Mouse (Mus musculus) liver, adult 2 months (tissue): ENCODE measurements at regions not wholly inside any gene's neighbourhood (a gene's known extent, or its start where the extent isn't known, plus 50 kb on each side); places are given as distances from the start of the nearest gene placed in this dataset.

Experiments
- CTCF ChIP-seq: fragments of 200-500 bp; IDR thresholded peaks from 2 replicates; pipeline ENCODE4 v1.5.1; 2011; ENCODE audit warnings: low read depth, low read length, control low read depth
- POLR2A ChIP-seq: fragments of 200-500 bp; IDR thresholded peaks from 2 replicates; pipeline ENCODE4 v1.6.1; 2011; ENCODE audit warnings: low read length, control low read depth; ENCODE audit not compliant: insufficient read depth; ENCODE audit errors: extremely low read depth

DNA sequence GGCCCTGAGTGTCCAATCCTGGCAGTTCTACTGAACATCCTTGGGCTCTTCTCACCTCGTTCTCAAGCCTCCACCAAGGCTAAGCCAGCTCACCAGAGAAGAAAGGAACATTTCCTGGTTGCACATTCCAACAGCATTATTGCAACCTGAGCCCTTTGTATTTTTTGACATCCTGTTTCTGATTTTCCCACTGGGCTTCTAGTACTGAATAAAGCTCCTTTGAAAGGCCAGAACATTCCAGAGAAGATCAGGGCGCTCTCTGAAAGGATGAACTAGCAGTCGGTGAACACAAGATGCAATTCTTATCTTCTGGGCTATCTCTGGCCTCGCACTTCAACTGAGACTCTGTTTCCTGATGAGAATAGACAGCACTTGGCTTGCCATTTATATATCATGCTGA is 233.2 kb upstream of the Prok2 start:
- TF ChIP-seq CTCF (no peak), POLR2A (no peak)
